Mouse (Mus musculus): ENCODE results near the gene Mapk10. TPM values are rescaled to one million over a fixed set of nuclear protein-coding genes. Genes with fewer than 3 reads are reported as not detected.
"Not testable (repeated sequence)": the region's sequence is repeated elsewhere in the genome, so short reads cannot be mapped to it uniquely, and the experiment has no call there.

Gene Mapk10
- total and polyA plus RNA-seq, 2 experiments from 2014 or later, result 3.9 to 7.0 TPM

GRCm38 (mm10) chr5:102889163-102889488 lies 322.0 kb downstream of the Mapk10 start:
- peaks cover 14% of the 10 kb centered on the region; the same call in 1 of the 2 replicates for H3K36me3 ChIP-seq (replicated peaks; ENCODE audit: control insufficient read depth, insufficient read depth, low read length)
- H3K27me3 ChIP-seq (ENCODE audit: control insufficient read depth, insufficient read depth, low read length), result no peaks in the 10 kb centered on the region
- H3K4me3 ChIP-seq (ENCODE audit: low read depth, low read length), result no peak overlapping the region
- no peak for DNase-seq (ENCODE audit: low spot score)
- no peak overlapping the region for H3K9ac ChIP-seq (replicated peaks; ENCODE audit: low read depth, low read length)
- no peaks in the 10 kb centered on the region for H3K9me3 ChIP-seq (replicated peaks; ENCODE audit: control insufficient read depth, low read length)
- no peaks in the 10 kb centered on the region for H3K4me1 ChIP-seq (ENCODE audit: control insufficient read depth, insufficient read depth)
- H3K4me2 ChIP-seq (ENCODE audit: low read depth, low read length), result no peak overlapping the region
- ATAC-seq (ENCODE audit: insufficient read depth, low read depth), result no peak
- H3K27ac ChIP-seq (ENCODE audit: low read depth), result no peak overlapping the region
- no peak for TF ChIP-seq EP300 (IDR thresholded peaks at IDR 0.05; ENCODE audit: low read depth)
- no peak for TF ChIP-seq CTCF (IDR thresholded peaks at IDR 0.05; ENCODE audit: low read depth)
- WGBS, result 86% methylated on average over 2 of the region's 2 CpGs

- Histone ChIP-seq H3K9ac (replicated peaks; ENCODE audit: low read depth, low read length) (no peak overlapping the region), H3K9me3 (replicated peaks; ENCODE audit: control insufficient read depth, low read length) (no peaks in the 10 kb centered on the region), H3K4me3 (ENCODE audit: low read depth, low read length) (no peak overlapping the region), H3K36me3 (replicated peaks; ENCODE audit: control insufficient read depth, insufficient read depth, low read length) (peaks cover 14% of the 10 kb centered on the region; the same call in 1 of the 2 replicates), H3K27ac (ENCODE audit: low read depth) (no peak overlapping the region), H3K4me1 (ENCODE audit: control insufficient read depth, insufficient read depth) (no peaks in the 10 kb centered on the region), H3K4me2 (ENCODE audit: low read depth, low read length) (no peak overlapping the region), H3K27me3 (ENCODE audit: control insufficient read depth, insufficient read depth, low read length) (no peaks in the 10 kb centered on the region)
- DNase-seq (ENCODE audit: low spot score), result no peak
- ATAC-seq (ENCODE audit: insufficient read depth, low read depth), result no peak
- TF ChIP-seq EP300 (IDR thresholded peaks at IDR 0.05; ENCODE audit: low read depth) (no peak), CTCF (IDR thresholded peaks at IDR 0.05; ENCODE audit: low read depth) (no peak)
- 84% methylated on average over 14 of the region's 14 CpGs for WGBS
Observed at GRCm38 (mm10) chr5:102888482-102889162, 322.5 kb downstream of the Mapk10 start.

DNA sequence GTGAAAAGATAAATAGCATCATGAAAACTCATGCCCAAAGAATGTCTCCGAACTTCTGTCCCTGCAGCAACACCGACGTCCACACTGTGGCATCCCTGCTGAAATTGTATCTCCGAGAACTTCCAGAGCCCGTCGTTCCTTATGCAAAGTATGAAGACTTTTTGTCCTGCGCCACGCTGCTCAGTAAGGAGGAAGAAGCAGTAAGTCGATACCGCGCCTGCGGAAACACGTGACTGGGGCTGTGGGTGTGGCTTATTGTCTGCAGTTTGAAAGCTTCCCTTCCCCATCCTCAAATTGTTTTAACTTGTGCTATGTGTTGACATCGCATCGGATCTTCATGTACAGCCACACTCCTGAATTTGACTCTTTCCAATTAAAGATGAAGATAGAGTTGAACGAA lies 335.5 kb downstream of the Mapk10 start:
- H3K9me3 ChIP-seq (replicated peaks; ENCODE audit: control insufficient read depth, low read length), result no peaks in the 10 kb centered on the region

DNA sequence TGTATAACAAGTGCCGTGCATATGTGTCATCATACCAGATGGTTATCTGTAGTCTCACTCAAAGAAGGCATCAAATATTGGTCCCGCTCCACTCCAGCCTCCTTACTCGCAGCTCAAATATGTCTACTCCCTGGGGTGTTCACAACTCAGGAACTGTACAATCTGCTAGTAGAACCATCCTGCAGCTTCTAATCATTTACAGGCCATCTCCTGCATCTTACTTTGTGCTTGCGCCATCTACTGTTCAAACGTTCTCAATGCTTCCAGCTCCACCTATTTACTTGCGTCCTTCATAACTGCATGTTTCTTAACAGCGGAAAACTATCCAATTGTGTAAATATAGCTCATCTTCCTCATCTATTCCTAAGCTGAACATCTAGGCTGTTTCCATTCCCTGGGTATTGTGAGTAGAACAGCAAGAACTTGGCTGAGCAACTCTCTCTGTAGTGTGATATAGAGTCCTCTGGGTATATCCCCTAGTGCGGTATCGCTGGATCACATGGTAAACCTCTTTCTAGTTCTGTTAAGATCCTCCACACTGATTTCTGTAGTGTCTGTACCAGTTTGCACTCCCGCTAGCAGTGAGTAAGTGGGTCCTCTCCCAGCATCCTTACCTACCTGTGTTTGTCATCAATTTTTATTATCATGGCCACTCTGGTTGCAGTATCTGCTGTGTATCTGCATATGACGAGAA lies 336.4 kb downstream of the Mapk10 start:
- Histone ChIP-seq H3K4me2 (ENCODE audit: low read depth, low read length) (no peak overlapping the region), H3K9ac (replicated peaks; ENCODE audit: low read depth, low read length) (no peak overlapping the region), H3K36me3 (replicated peaks; ENCODE audit: control insufficient read depth, insufficient read depth, low read length) (no peaks in the 10 kb centered on the region), H3K4me1 (ENCODE audit: control insufficient read depth, insufficient read depth) (no peaks in the 10 kb centered on the region), H3K27me3 (ENCODE audit: control insufficient read depth, insufficient read depth, low read length) (no peaks in the 10 kb centered on the region), H3K9me3 (replicated peaks; ENCODE audit: control insufficient read depth, low read length) (no peaks in the 10 kb centered on the region), H3K4me3 (ENCODE audit: low read depth, low read length) (no peak overlapping the region), H3K27ac (ENCODE audit: low read depth) (no peak overlapping the region)
- WGBS, result 36% methylated on average over 11 of the region's 11 CpGs
- ATAC-seq (ENCODE audit: insufficient read depth, low read depth), result peak; percentile 49; the same call in 1 of the 2 replicates
- TF ChIP-seq EP300 (IDR thresholded peaks at IDR 0.05; ENCODE audit: low read depth) (no peak), CTCF (IDR thresholded peaks at IDR 0.05; ENCODE audit: low read depth) (peak; percentile 87)
- DNase-seq (ENCODE audit: low spot score), result peak; percentile 68

More for the DNA sequence above, 335.5 kb downstream of the Mapk10 start:
- Histone ChIP-seq H3K36me3 (replicated peaks; ENCODE audit: control insufficient read depth, insufficient read depth, low read length) (0 out of 2 replicates have a peak, but pooled peaks cover under 1% of the 10 kb centered on the region), H3K4me3 (ENCODE audit: low read depth, low read length) (no peak overlapping the region), H3K27ac (ENCODE audit: low read depth) (no peak overlapping the region), H3K27me3 (ENCODE audit: control insufficient read depth, insufficient read depth, low read length) (no peaks in the 10 kb centered on the region), H3K4me2 (ENCODE audit: low read depth, low read length) (no peak overlapping the region), H3K9ac (replicated peaks; ENCODE audit: low read depth, low read length) (no peak overlapping the region), H3K4me1 (ENCODE audit: control insufficient read depth, insufficient read depth) (no peaks in the 10 kb centered on the region)
- 58% methylated on average over 16 of the region's 16 CpGs for WGBS
- no peak for ATAC-seq (ENCODE audit: insufficient read depth, low read depth)
- TF ChIP-seq EP300 (IDR thresholded peaks at IDR 0.05; ENCODE audit: low read depth) (no peak), CTCF (IDR thresholded peaks at IDR 0.05; ENCODE audit: low read depth) (no peak)
- no peak for DNase-seq (ENCODE audit: low spot score)

- DNase-seq (ENCODE audit: low spot score), result not testable (repeated sequence)
Observed at GRCm38 (mm10) chr5:102872996-102873395, 338.1 kb downstream of the Mapk10 start.

More at GRCm38 (mm10) chr5:102872996-102873395, 338.1 kb downstream of the Mapk10 start:
- not testable (repeated sequence) for H3K36me3 ChIP-seq (replicated peaks; ENCODE audit: control insufficient read depth, insufficient read depth, low read length); H3K9me3 ChIP-seq (replicated peaks; ENCODE audit: control insufficient read depth, low read length); H3K27me3 ChIP-seq (ENCODE audit: control insufficient read depth, insufficient read depth, low read length); ATAC-seq (ENCODE audit: insufficient read depth, low read depth); H3K27ac ChIP-seq (ENCODE audit: low read depth); H3K4me1 ChIP-seq (ENCODE audit: control insufficient read depth, insufficient read depth); H3K4me3 ChIP-seq (ENCODE audit: low read depth, low read length); H3K9ac ChIP-seq (replicated peaks; ENCODE audit: low read depth, low read length); H3K4me2 ChIP-seq (ENCODE audit: low read depth, low read length)
- 89% methylated on average over 8 of the region's 9 CpGs for WGBS

All from heart, postnatal 0 days (tissue).